Comparison of ENCODE assay signal across 8 mouse cellular contexts in genomic region chr9:43827593-43827992, GRCm38 (mm10).
A peak's percentile ranks its signal among the peaks of the same experiment; 100 is the strongest.
DNase-seq lines count a peak whose midpoint lies in the region; ATAC-seq lines count a peak whose summit lies in the region.
"Had no signal": no experiment of that assay in that cellular context is flagged by ENCODE, and none has a peak within 500 bp of the region (broad histone marks: within the 10 kb centered on the region; RNA-seq: fewer than 3 reads in every experiment).

No protein-coding gene starts in this region.

- H3K4me1 ChIP-seq in embryonic facial prominence, embryonic 11.5 days (ENCODE audit: control insufficient read depth, insufficient read depth, low read length) = peaks cover 3% of the 10 kb centered on the region

- no peak overlapping the region for H3K4me3 ChIP-seq in embryonic facial prominence, embryonic 11.5 days (ENCODE audit: low read depth, low read length)
- H3K4me3 ChIP-seq: stomach, embryonic 15.5 days had no signal

- ATAC-seq in embryonic facial prominence, embryonic 11.5 days (replicated peaks; ENCODE audit: insufficient number of reproducible peaks, low FRiP score, low TSS enrichment, low read depth) = no peak

- no peak overlapping the region for H3K4me2 ChIP-seq in embryonic facial prominence, embryonic 11.5 days (ENCODE audit: low read depth, low read length)
- H3K4me2 ChIP-seq: stomach, embryonic 15.5 days had no signal

- DNase-seq in ovary, postnatal 36 days (ENCODE audit: low spot score) = peak; percentile 55
- DNase-seq in ovary, adult 18-20 months (ENCODE audit: low spot score) = no peak
- DNase-seq in adrenal gland, adult 8-10 months = peak; percentile 29
- peak; percentile 67 for DNase-seq in embryonic facial prominence, embryonic 11.5 days (ENCODE audit: low spot score)
- peak; percentile 68 to 72 for DNase-seq in kidney, postnatal 25 days
- peak; percentile 73 for DNase-seq in lung, postnatal 14 days
- DNase-seq in spleen, postnatal 4 days (ENCODE audit: low spot score in 2 of 2) = peak; percentile 24 to 76

- 46% methylated on average over 5 of the region's 5 CpGs for WGBS in embryonic facial prominence, embryonic 11.5 days

- H3K9me3 ChIP-seq in embryonic facial prominence, embryonic 11.5 days (replicated peaks; ENCODE audit: control insufficient read depth, low read length) = no peaks in the 10 kb centered on the region
- H3K9me3 ChIP-seq: stomach, embryonic 15.5 days had no signal

- no peak overlapping the region for H3K27ac ChIP-seq in embryonic facial prominence, embryonic 11.5 days (replicated peaks; ENCODE audit: low read depth, low read length)
- H3K27ac ChIP-seq: stomach, embryonic 15.5 days had no signal

- no peaks in the 10 kb centered on the region for H3K27me3 ChIP-seq in embryonic facial prominence, embryonic 11.5 days (ENCODE audit: control insufficient read depth, insufficient read depth, low read length)
- H3K27me3 ChIP-seq: stomach, embryonic 15.5 days had no signal

- no peaks in the 10 kb centered on the region for H3K36me3 ChIP-seq in embryonic facial prominence, embryonic 11.5 days (replicated peaks; ENCODE audit: control insufficient read depth, insufficient read depth, low read depth, low read length)
- H3K36me3 ChIP-seq: stomach, embryonic 15.5 days had no signal

- H3K9ac ChIP-seq in embryonic facial prominence, embryonic 11.5 days (replicated peaks; ENCODE audit: low read length) = no peak overlapping the region
- H3K9ac ChIP-seq: stomach, embryonic 15.5 days had no signal
